Comparison of ENCODE assay signal across 13 mouse cellular contexts in the genomic region with DNA sequence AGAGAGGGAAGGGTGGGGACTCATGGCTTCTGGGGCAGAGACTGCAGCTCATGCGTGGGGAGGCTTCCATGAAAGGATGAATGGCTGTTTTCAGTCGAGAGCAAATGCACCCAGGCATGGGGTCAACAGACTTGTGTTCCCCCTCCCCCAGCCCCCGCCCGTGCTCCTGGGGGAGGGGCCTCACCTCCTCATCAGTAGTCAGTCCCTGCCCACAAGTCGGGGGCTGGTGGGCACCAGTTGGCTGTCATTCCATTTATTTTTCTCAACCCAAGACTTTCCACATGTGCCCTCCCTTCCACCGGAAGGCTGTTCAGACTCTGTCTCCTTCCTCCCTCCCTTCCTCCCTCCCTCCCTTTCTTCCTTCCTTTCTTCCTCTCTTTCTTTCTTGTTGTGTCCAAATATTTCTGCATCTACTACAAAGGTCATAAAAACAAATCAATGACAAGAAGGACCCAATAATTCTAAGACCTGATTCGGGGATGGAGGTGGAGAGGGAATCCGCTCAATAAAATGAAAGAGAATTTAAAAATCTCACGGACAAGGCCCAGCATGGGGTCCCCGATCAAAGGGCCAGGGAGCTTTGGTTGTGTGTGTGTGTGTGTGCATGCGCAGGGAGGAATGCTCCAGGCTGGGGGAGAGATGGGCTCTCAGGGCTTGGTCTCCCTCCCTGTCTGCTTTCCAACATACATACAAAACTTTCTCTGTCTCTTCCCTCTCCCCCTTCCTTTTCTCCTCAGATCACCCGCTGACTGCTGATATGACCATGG.
"Had no signal": no experiment of that assay in that cellular context is flagged by ENCODE, and none has a peak within 500 bp of the region (broad histone marks: within the 10 kb centered on the region; RNA-seq: fewer than 3 reads in every experiment).

No protein-coding gene starts in this region.

- H3K27ac ChIP-seq: limb, embryonic 13.5 days; liver, embryonic 14.5 days; neural tube, embryonic 12.5 days; stomach, embryonic 15.5 days had no signal

- H3K9me3 ChIP-seq: neural tube, embryonic 12.5 days; stomach, embryonic 15.5 days had no signal

- ATAC-seq: intestine, embryonic 16.5 days had no signal

- H3K4me2 ChIP-seq: limb, embryonic 13.5 days; neural tube, embryonic 12.5 days; stomach, embryonic 15.5 days had no signal

- H3K4me3 ChIP-seq: limb, embryonic 13.5 days; neural tube, embryonic 12.5 days; stomach, embryonic 15.5 days had no signal

- DNase-seq: kidney, adult 8-10 months; kidney, postnatal 25 days; layer of hippocampus, adult 9-11 months; layer of hippocampus, postnatal 36 days; lung, adult 18-20 months; right cerebral cortex, postnatal 14 days; thymus, adult 2 months; thymus, postnatal 36 days had no signal

- H3K27me3 ChIP-seq: limb, embryonic 13.5 days; neural tube, embryonic 12.5 days; stomach, embryonic 15.5 days had no signal

- H3K36me3 ChIP-seq: limb, embryonic 13.5 days; neural tube, embryonic 12.5 days; stomach, embryonic 15.5 days had no signal

- H3K4me1 ChIP-seq: stomach, embryonic 15.5 days had no signal

- H3K9ac ChIP-seq: limb, embryonic 13.5 days; liver, embryonic 14.5 days; neural tube, embryonic 12.5 days; stomach, embryonic 15.5 days had no signal
